Mouse (Mus musculus): Measurements from ENCODE around the gene Tex264. TPM values are rescaled to one million over a fixed set of nuclear protein-coding genes. Genes with fewer than 3 reads are reported as not detected.

The Tex264 gene
- 34.1 and 39.7 TPM in 2 replicates for polyA plus RNA-seq (2015; fragmentation: Nextera tagmentation; extraction: Ambion mirVana)

GRCm38 (mm10) chr9:106685249-106686101 lies at the start of gene Tex264:
Tex264 (minus strand) TSS chr9:106685927.

GRCm38 (mm10) chr9:106655884-106656720 lies 29.6 kb downstream of the Tex264 start, which contains the start of gene Grm2:
Grm2 (minus strand) TSS chr9:106656082.

GRCm38 (mm10) chr9:106626282-106626681 lies 59.4 kb downstream of the Tex264 start, which contains the start of gene Iqcf6:
Iqcf6 (plus strand) TSS chr9:106626582.

Other genes starting within 250 kb of the Tex264 start
- 10.5 and 13.0 TPM in 2 replicates for gene Acy1, start 247.6 kb downstream of the Tex264 start, polyA plus RNA-seq (2015; fragmentation: Nextera tagmentation; extraction: Ambion mirVana)
- 6.3 and 9.0 TPM in 2 replicates for gene Abhd14b, start 238.5 kb downstream of the Tex264 start, polyA plus RNA-seq (2015; fragmentation: Nextera tagmentation; extraction: Ambion mirVana)
- gene Abhd14a, start 238.2 kb downstream of the Tex264 start, polyA plus RNA-seq (2015; fragmentation: Nextera tagmentation; extraction: Ambion mirVana), result 20.9 and 25.1 TPM in 2 replicates
- 38.6 and 45.3 TPM in 2 replicates for gene Pcbp4, start 232.6 kb downstream of the Tex264 start, polyA plus RNA-seq (2015; fragmentation: Nextera tagmentation; extraction: Ambion mirVana)
- 0.42 and 0.55 TPM in 2 replicates for gene Gpr62, start 220.0 kb downstream of the Tex264 start, polyA plus RNA-seq (2015; fragmentation: Nextera tagmentation; extraction: Ambion mirVana)
- 14.6 and 19.1 TPM in 2 replicates for gene Rrp9, start 210.0 kb downstream of the Tex264 start, polyA plus RNA-seq (2015; fragmentation: Nextera tagmentation; extraction: Ambion mirVana)
- gene Parp3, start 209.0 kb downstream of the Tex264 start, polyA plus RNA-seq (2015; fragmentation: Nextera tagmentation; extraction: Ambion mirVana), result 12.1 and 16.3 TPM in 2 replicates
- gene Iqcf1, start 186.0 kb downstream of the Tex264 start, polyA plus RNA-seq (2015; fragmentation: Nextera tagmentation; extraction: Ambion mirVana), result not detected in 2 replicates
- gene Iqcf5, start 171.4 kb downstream of the Tex264 start, polyA plus RNA-seq (2015; fragmentation: Nextera tagmentation; extraction: Ambion mirVana), result not detected in 2 replicates
- not detected in 2 replicates for gene Iqcf3, start 124.3 kb downstream of the Tex264 start, polyA plus RNA-seq (2015; fragmentation: Nextera tagmentation; extraction: Ambion mirVana)
- not detected in 2 replicates for gene Iqcf4, start 114.9 kb downstream of the Tex264 start, polyA plus RNA-seq (2015; fragmentation: Nextera tagmentation; extraction: Ambion mirVana)
- gene Iqcf6, start 59.3 kb downstream of the Tex264 start, polyA plus RNA-seq (2015; fragmentation: Nextera tagmentation; extraction: Ambion mirVana), result not detected in 2 replicates
- gene Grm2, start 29.8 kb downstream of the Tex264 start, polyA plus RNA-seq (2015; fragmentation: Nextera tagmentation; extraction: Ambion mirVana), result not detected in 2 replicates
- 1.8 and 3.1 TPM in 2 replicates for gene Rad54l2, start 103.3 kb upstream of the Tex264 start, polyA plus RNA-seq (2015; fragmentation: Nextera tagmentation; extraction: Ambion mirVana)
- gene Dcaf1, start 135.9 kb upstream of the Tex264 start, polyA plus RNA-seq (2015; fragmentation: Nextera tagmentation; extraction: Ambion mirVana), result 6.6 and 8.0 TPM in 2 replicates
- gene Rbm15b, start 201.5 kb upstream of the Tex264 start, polyA plus RNA-seq (2015; fragmentation: Nextera tagmentation; extraction: Ambion mirVana), result 2.0 and 2.7 TPM in 2 replicates
- 58.8 and 92.2 TPM in 2 replicates for gene Manf, start 206.1 kb upstream of the Tex264 start, polyA plus RNA-seq (2015; fragmentation: Nextera tagmentation; extraction: Ambion mirVana)

Data from skeletal muscle tissue, postnatal 0 days (tissue).